In genomic region chr15:100627774-100628370, GRCm38 (mm10) we compare ENCODE assay signal across 13 mouse cellular contexts. TPM values are rescaled to one million over a fixed set of nuclear protein-coding genes. Genes with fewer than 3 reads are reported as not detected.
DNase-seq lines count a peak whose midpoint lies in the region; ATAC-seq and TF ChIP-seq lines count a peak whose summit lies in the region.
"Had no signal": no experiment of that assay in that cellular context is flagged by ENCODE, and none has a peak within 500 bp of the region (broad histone marks: within the 10 kb centered on the region; RNA-seq: fewer than 3 reads in every experiment).

No protein-coding gene starts in this region.

- ATAC-seq in liver, postnatal 0 days, result no peak
- ATAC-seq in forebrain, embryonic 13.5 days, result no peak
- ATAC-seq: forebrain, embryonic 16.5 days had no signal

- no peak overlapping the region for H3K4me3 ChIP-seq in kidney, adult 2 months (ENCODE audit: insufficient read depth, low read depth, low read length)
- no peak overlapping the region for H3K4me3 ChIP-seq in liver, postnatal 0 days (ENCODE audit: low read depth, low read length)
- H3K4me3 ChIP-seq in forebrain, embryonic 13.5 days, result no peak overlapping the region

- H3K4me1 ChIP-seq in kidney, adult 2 months (ENCODE audit: control insufficient read depth, insufficient read depth, low read length), result peaks cover 12% of the 10 kb centered on the region; the same call in 1 of the 2 replicates
- peaks cover 35% of the 10 kb centered on the region for H3K4me1 ChIP-seq in liver, postnatal 0 days (ENCODE audit: insufficient read depth)
- 0 out of 2 replicates have a peak, but pooled peaks cover 7% of the 10 kb centered on the region for H3K4me1 ChIP-seq in forebrain, embryonic 13.5 days

- DNase-seq in adrenal gland, postnatal 14 days, result peak; percentile 32
- DNase-seq in adrenal gland, postnatal 36 days, result no peak
- no peak for DNase-seq in kidney, adult 2 months
- DNase-seq in kidney, postnatal 14 days, result no peak
- DNase-seq in NIH3T3 (ENCODE audit: low read depth), result peak; percentile 65
- no peak for DNase-seq in liver, postnatal 0 days
- no peak for DNase-seq in urinary bladder, postnatal 10 days (ENCODE audit: low spot score)
- DNase-seq: cerebellum, adult 2 months; kidney, adult 11 months; left cerebral cortex, postnatal 4 days; thymus, postnatal 25 days had no signal

- H3K9me3 ChIP-seq in liver, postnatal 0 days (ENCODE audit: low read length), result no peaks in the 10 kb centered on the region
- no peaks in the 10 kb centered on the region for H3K9me3 ChIP-seq in forebrain, embryonic 13.5 days (replicated peaks)

- peak overlapping the region; percentile 7; the same call in 1 of the 2 replicates for H3K9ac ChIP-seq in liver, postnatal 0 days (replicated peaks)
- no peak overlapping the region for H3K9ac ChIP-seq in forebrain, embryonic 13.5 days

- TF ChIP-seq CTCF in kidney, adult 2 months (conservative IDR thresholded peaks at IDR 0.05; ENCODE audit: insufficient read depth, insufficient read length, low read depth, low read length), result no peak
- no peak for TF ChIP-seq CTCF in liver, postnatal 0 days (IDR thresholded peaks at IDR 0.05; ENCODE audit: low read depth)

- WGBS in kidney, adult 2 months, result 34% methylated on average over 11 of the region's 11 CpGs
- 47% methylated on average over 11 of the region's 11 CpGs for WGBS in liver, postnatal 0 days (ENCODE audit: insufficient replicate concordance)
- 3% methylated on average over 10 of the region's 11 CpGs for WGBS in forebrain, embryonic 13.5 days

- no peak for TF ChIP-seq EP300 in liver, postnatal 0 days (IDR thresholded peaks at IDR 0.05; ENCODE audit: low read depth)

- no peaks in the 10 kb centered on the region for H3K27me3 ChIP-seq in kidney, adult 2 months (replicated peaks; ENCODE audit: control insufficient read depth, insufficient read depth, low read length)
- H3K27me3 ChIP-seq in liver, postnatal 0 days (ENCODE audit: insufficient read depth, low read length), result no peaks in the 10 kb centered on the region
- peaks cover 11% of the 10 kb centered on the region; the same call in 1 of the 2 replicates for H3K27me3 ChIP-seq in forebrain, embryonic 13.5 days

- H3K27ac ChIP-seq in kidney, adult 2 months (ENCODE audit: insufficient read depth, low read depth, low read length), result peak overlapping the region; percentile 49
- peak overlapping the region; percentile 44 for H3K27ac ChIP-seq in liver, postnatal 0 days (ENCODE audit: low read depth)
- no peak overlapping the region for H3K27ac ChIP-seq in forebrain, embryonic 13.5 days

- no peak for TF ChIP-seq POLR2A in kidney, adult 2 months (IDR thresholded peaks at IDR 0.05; ENCODE audit: low read depth, low read length)

- H3K36me3 ChIP-seq in kidney, adult 2 months (ENCODE audit: control insufficient read depth, insufficient read depth, low read length), result no peaks in the 10 kb centered on the region
- H3K36me3 ChIP-seq in liver, postnatal 0 days (replicated peaks; ENCODE audit: insufficient read depth, low read length), result no peaks in the 10 kb centered on the region
- H3K36me3 ChIP-seq in forebrain, embryonic 13.5 days (ENCODE audit: poor library complexity, severe bottlenecking), result no peaks in the 10 kb centered on the region

- H3K4me2 ChIP-seq in liver, postnatal 0 days (ENCODE audit: low read depth, low read length), result no peak overlapping the region
- no peak overlapping the region for H3K4me2 ChIP-seq in forebrain, embryonic 13.5 days

RNA-seq across cellular contexts. Expression of gene Smagp, which starts 8.9 kb away (rescaled TPM):
- total RNA-seq in adrenal gland, postnatal 14 days (2021), result 45.7 and 50.1 TPM in 2 replicates
- total RNA-seq in adrenal gland, postnatal 36 days (2021), result 10 to 100 TPM; 37.5 to 49.6 TPM
- 160 and 163 TPM in 2 replicates for polyA plus RNA-seq in kidney, adult 2 months (2012; rRNA removed)
- polyA plus RNA-seq in liver, postnatal 0 days (2015; fragmentation: Nextera tagmentation; extraction: Ambion mirVana), result 21.7 and 24.8 TPM in 2 replicates
- 1.7 and 2.1 TPM in 2 replicates for polyA plus RNA-seq in forebrain, embryonic 13.5 days (2015; fragmentation: Nextera tagmentation; extraction: Ambion mirVana)

RNA-seq across cellular contexts. Expression of gene Dazap2, which starts 12.7 kb away (rescaled TPM):
- 208 and 209 TPM in 2 replicates for total RNA-seq in adrenal gland, postnatal 14 days (2021)
- total RNA-seq in adrenal gland, postnatal 36 days (2021), result 100 to 1,000 TPM; 188 to 248 TPM
- polyA plus RNA-seq in kidney, adult 2 months (2012; rRNA removed), result 578 and 812 TPM in 2 replicates
- polyA plus RNA-seq in liver, postnatal 0 days (2015; fragmentation: Nextera tagmentation; extraction: Ambion mirVana), result 145 and 146 TPM in 2 replicates
- polyA plus RNA-seq in forebrain, embryonic 13.5 days (2015; fragmentation: Nextera tagmentation; extraction: Ambion mirVana), result 190 and 192 TPM in 2 replicates

RNA-seq across cellular contexts. Expression of gene Pou6f1, which starts 28.1 kb away (rescaled TPM):
- total RNA-seq in adrenal gland, postnatal 14 days (2021), result 17.2 and 17.8 TPM in 2 replicates
- 10 to 100 TPM; 12.4 to 15.8 TPM for total RNA-seq in adrenal gland, postnatal 36 days (2021)
- 28.5 and 30.4 TPM in 2 replicates for polyA plus RNA-seq in kidney, adult 2 months (2012; rRNA removed)
- polyA plus RNA-seq in liver, postnatal 0 days (2015; fragmentation: Nextera tagmentation; extraction: Ambion mirVana), result 0.74 and 0.79 TPM in 2 replicates
- polyA plus RNA-seq in forebrain, embryonic 13.5 days (2015; fragmentation: Nextera tagmentation; extraction: Ambion mirVana), result 36.4 and 37.5 TPM in 2 replicates

RNA-seq across cellular contexts. Expression of gene Bin2, which starts 41.5 kb away (rescaled TPM):
- total RNA-seq in adrenal gland, postnatal 14 days (2021), result 3.6 and 14.8 TPM in 2 replicates
- 1 to 10 TPM; 1.8 to 3.2 TPM for total RNA-seq in adrenal gland, postnatal 36 days (2021)
- 1.7 and 4.7 TPM in 2 replicates for polyA plus RNA-seq in kidney, adult 2 months (2012; rRNA removed)
- polyA plus RNA-seq in liver, postnatal 0 days (2015; fragmentation: Nextera tagmentation; extraction: Ambion mirVana), result 16.2 and 20.3 TPM in 2 replicates
- 1.3 and 1.7 TPM in 2 replicates for polyA plus RNA-seq in forebrain, embryonic 13.5 days (2015; fragmentation: Nextera tagmentation; extraction: Ambion mirVana)

RNA-seq across cellular contexts. Expression of gene Cela1, which starts 59.8 kb away (rescaled TPM):
- total RNA-seq in adrenal gland, postnatal 14 days (2021), result 26.1 and 32.9 TPM in 2 replicates
- total RNA-seq in adrenal gland, postnatal 36 days (2021), result 10 to 100 TPM; 60.2 to 64.9 TPM
- polyA plus RNA-seq in kidney, adult 2 months (2012; rRNA removed), result 418 and 456 TPM in 2 replicates
- 29.5 and 31.5 TPM in 2 replicates for polyA plus RNA-seq in liver, postnatal 0 days (2015; fragmentation: Nextera tagmentation; extraction: Ambion mirVana)
- 0.23 and 1.2 TPM in 2 replicates for polyA plus RNA-seq in forebrain, embryonic 13.5 days (2015; fragmentation: Nextera tagmentation; extraction: Ambion mirVana)

Comparison
In these comparisons a context has a peak if more than half of its experiments do, and no peak if none do; other contexts are left out.
1. DNase-seq: peak in adrenal gland, postnatal 14 days (single experiment) and NIH3T3 (single experiment); none in adrenal gland, postnatal 36 days (0 of 2), kidney, adult 2 months (single experiment), kidney, postnatal 14 days (single experiment), liver, postnatal 0 days (single experiment) and urinary bladder, postnatal 10 days (single experiment).
2. RNA of gene Pou6f1, which starts 28.1 kb away (polyA plus RNA-seq): 36.4 to 37.5 TPM in forebrain, embryonic 13.5 days and 28.5 to 30.4 TPM in kidney, adult 2 months; 0.74 to 0.79 TPM in liver, postnatal 0 days; every median in the first group is over 10 times any median in the second.